Mouse (Mus musculus) MEL (cell line): ENCODE data around the gene Gm20388. TPM values are rescaled to one million over a fixed set of nuclear protein-coding genes. Genes with fewer than 3 reads are reported as not detected.

Experiments used
- DNase-seq: peaks from one replicate; pipeline ENCODE4 v3.0.0; 2011; ENCODE audit warnings: low read depth, low spot score
- H3K27ac ChIP-seq: 2 replicates; pipeline ENCODE4 v1.5.1; 2012; ENCODE audit warnings: low read depth, mild to moderate bottlenecking, control low read depth, low read length, moderate library complexity; ENCODE audit not compliant: control insufficient read depth
- H3K27me3 ChIP-seq, 2 experiments: fragments of 150-350 bp in 1 of 2; sonication (generic) in 1 of 2; 2 replicates each; pipeline ENCODE4 v1.6.1; 2012; ENCODE audit warnings: low read length in 2 of 2, mild to moderate bottlenecking in 2 of 2, improper control_type of control experiment in 1 of 2, moderate library complexity in 1 of 2; ENCODE audit not compliant: insufficient read depth in 2 of 2, control insufficient read depth in 1 of 2
- H3K36me3 ChIP-seq, 2 experiments: 2 replicates each; pipeline ENCODE4 v1.6.1; 2012 to 2014; ENCODE audit warnings: low read length in 2 of 2, improper control_type of control experiment in 1 of 2, inconsistent platforms in 1 of 2, mild to moderate bottlenecking in 1 of 2; ENCODE audit not compliant: insufficient read depth in 2 of 2, control insufficient read depth in 1 of 2
- H3K4me1 ChIP-seq, 2 experiments: fragments of 150-350 bp in 1 of 2; sonication (generic) in 1 of 2; 2 replicates each; pipeline ENCODE4 v1.6.1; 2012; ENCODE audit warnings: low read length in 2 of 2, improper control_type of control experiment in 1 of 2, mild to moderate bottlenecking in 1 of 2; ENCODE audit not compliant: insufficient read depth in 2 of 2, control insufficient read depth in 1 of 2
- H3K4me3 ChIP-seq, 2 experiments: fragments of 150-350 bp in 1 of 2; sonication (generic) in 1 of 2; 2 replicates each; pipeline ENCODE4 v1.5.1; 2012; ENCODE audit warnings: low read depth in 2 of 2, low read length in 2 of 2, mild to moderate bottlenecking in 2 of 2, moderate library complexity in 2 of 2, control low read depth in 1 of 2, improper control_type of control experiment in 1 of 2; ENCODE audit not compliant: control insufficient read depth in 1 of 2, insufficient read depth in 1 of 2
- H3K79me2 ChIP-seq: 2 replicates; pipeline ENCODE4 v1.6.1; 2012; ENCODE audit warnings: mild to moderate bottlenecking, low read length, moderate library complexity; ENCODE audit not compliant: control insufficient read depth, poor library complexity, insufficient read depth
- H3K9ac ChIP-seq: 2 replicates; pipeline ENCODE4 v1.6.1; 2012; ENCODE audit warnings: low read depth, mild to moderate bottlenecking, control low read depth, low read length, moderate library complexity; ENCODE audit not compliant: control insufficient read depth, poor library complexity, severe bottlenecking
- H3K9me3 ChIP-seq: fragments of 150-350 bp; sonication (generic); replicated peaks from 2 replicates; pipeline ENCODE4 v1.6.1; 2012; ENCODE audit warnings: mild to moderate bottlenecking, low read length, improper control_type of control experiment, moderate library complexity; ENCODE audit not compliant: insufficient read depth
- BHLHE40 ChIP-seq: IDR thresholded peaks from 2 replicates; pipeline ENCODE4 v1.6.1; 2012; ENCODE audit warnings: low read depth, mild to moderate bottlenecking, inconsistent platforms, low read length, improper control_type of control experiment, borderline replicate concordance
- CHD2 ChIP-seq: IDR thresholded peaks from 2 replicates; pipeline ENCODE4 v1.6.1; 2011; ENCODE audit warnings: low read length, improper control_type of control experiment
- CTCF ChIP-seq, 3 experiments: IDR thresholded peaks in 2 of 3; conservative IDR thresholded peaks in 1 of 3; 2 replicates each; pipeline ENCODE4 v1.5.1; 2011 to 2012; ENCODE audit warnings: low read length in 3 of 3, low read depth in 2 of 3, mild to moderate bottlenecking in 2 of 3, improper control_type of control experiment in 1 of 3, inconsistent platforms in 1 of 3, mixed read lengths in 1 of 3, moderate library complexity in 1 of 3; ENCODE audit not compliant: control insufficient read depth in 1 of 3, insufficient read depth in 1 of 3, poor library complexity in 1 of 3, severe bottlenecking in 1 of 3
- E2F4 ChIP-seq: IDR thresholded peaks from 2 replicates; pipeline ENCODE4 v1.6.1; 2011; ENCODE audit warnings: low read depth, low read length, improper control_type of control experiment, borderline replicate concordance
- ELF1 ChIP-seq: IDR thresholded peaks from 2 replicates; pipeline ENCODE4 v1.6.1; 2014; ENCODE audit warnings: low read depth, mild to moderate bottlenecking, inconsistent platforms, low read length, improper control_type of control experiment, moderate library complexity
- GABPA ChIP-seq: IDR thresholded peaks from 2 replicates; pipeline ENCODE4 v1.6.1; 2012; ENCODE audit warnings: low read depth, mild to moderate bottlenecking, inconsistent platforms, low read length, improper control_type of control experiment, moderate library complexity
- GATA1 ChIP-seq: IDR thresholded peaks from 2 replicates; pipeline ENCODE4 v1.6.1; 2011; ENCODE audit warnings: low read depth, low read length, improper control_type of control experiment
- HCFC1 ChIP-seq: IDR thresholded peaks from 2 replicates; pipeline ENCODE4 v1.6.1; 2012; ENCODE audit warnings: low read depth, mild to moderate bottlenecking, inconsistent platforms, low read length, improper control_type of control experiment, moderate library complexity
- JUND ChIP-seq: IDR thresholded peaks from 2 replicates; pipeline ENCODE4 v1.6.1; 2011; ENCODE audit warnings: low read depth, mild to moderate bottlenecking, improper control_type of control experiment, low read length
- KAT2A ChIP-seq: conservative IDR thresholded peaks from 2 replicates; pipeline ENCODE4 v1.6.1; 2012; ENCODE audit warnings: low read depth, low read length, improper control_type of control experiment, inconsistent platforms
- MAFK ChIP-seq: IDR thresholded peaks from 2 replicates; pipeline ENCODE4 v1.6.1; 2011; ENCODE audit warnings: low read depth, mild to moderate bottlenecking, low read length, improper control_type of control experiment, borderline replicate concordance
- MAX ChIP-seq: IDR thresholded peaks from 2 replicates; pipeline ENCODE4 v1.6.1; 2011; ENCODE audit warnings: low read length, improper control_type of control experiment
- MAZ ChIP-seq: IDR thresholded peaks from 2 replicates; pipeline ENCODE4 v1.6.1; 2012; ENCODE audit warnings: low read depth, mild to moderate bottlenecking, inconsistent platforms, low read length, improper control_type of control experiment
- MEF2A ChIP-seq: IDR thresholded peaks from 2 replicates; pipeline ENCODE4 v1.6.1; 2014; ENCODE audit warnings: low read depth, mild to moderate bottlenecking, inconsistent platforms, low read length, improper control_type of control experiment; ENCODE audit not compliant: poor library complexity, insufficient replicate concordance, severe bottlenecking; ENCODE audit errors: extremely low read depth
- MYB ChIP-seq: IDR thresholded peaks from 2 replicates; pipeline ENCODE4 v1.6.1; 2011; ENCODE audit warnings: mild to moderate bottlenecking, low read depth, low read length, improper control_type of control experiment
- MYC ChIP-seq: IDR thresholded peaks from 2 replicates; pipeline ENCODE4 v1.6.1; 2011; ENCODE audit warnings: low read depth, mild to moderate bottlenecking, low read length, improper control_type of control experiment, moderate library complexity
- NELFE ChIP-seq: IDR thresholded peaks from 2 replicates; pipeline ENCODE4 v1.6.1; 2011; ENCODE audit warnings: low read depth, low read length, improper control_type of control experiment
- POLR2A ChIP-seq, 2 experiments: IDR thresholded peaks; 2 replicates each; pipeline ENCODE4 v1.6.1; 2011 to 2012; ENCODE audit warnings: low read length in 2 of 2, mild to moderate bottlenecking in 2 of 2, control low read depth in 1 of 2, improper control_type of control experiment in 1 of 2, low read depth in 1 of 2, moderate library complexity in 1 of 2; ENCODE audit not compliant: control insufficient read depth in 1 of 2, insufficient read depth in 1 of 2, poor library complexity in 1 of 2
- POLR2AphosphoS2 ChIP-seq: IDR thresholded peaks from 2 replicates; pipeline ENCODE4 v1.6.1; 2011; ENCODE audit warnings: low read length, improper control_type of control experiment
- POLR2AphosphoS5 ChIP-seq: IDR thresholded peaks from 2 replicates; pipeline ENCODE4 v1.6.1; 2012; ENCODE audit warnings: low read depth, borderline replicate concordance, mild to moderate bottlenecking, inconsistent platforms, low read length, moderate library complexity, mixed read lengths
- RAD21 ChIP-seq: IDR thresholded peaks from 2 replicates; pipeline ENCODE4 v1.6.1; 2011; ENCODE audit warnings: mild to moderate bottlenecking, low read depth, low read length, improper control_type of control experiment
- RCOR1 ChIP-seq: IDR thresholded peaks from 2 replicates; pipeline ENCODE4 v1.6.1; 2012; ENCODE audit warnings: low read depth, mild to moderate bottlenecking, inconsistent platforms, low read length, improper control_type of control experiment
- TAL1 ChIP-seq: IDR thresholded peaks from 2 replicates; pipeline ENCODE4 v1.6.1; 2012; ENCODE audit warnings: mild to moderate bottlenecking, inconsistent platforms, low read length, moderate library complexity, mixed read lengths
- TCF12 ChIP-seq: IDR thresholded peaks from 2 replicates; pipeline ENCODE4 v1.6.1; 2014; ENCODE audit warnings: low read depth, mild to moderate bottlenecking, inconsistent platforms, low read length, improper control_type of control experiment, moderate library complexity
- UBTF ChIP-seq: IDR thresholded peaks from 2 replicates; pipeline ENCODE4 v1.6.1; 2012; ENCODE audit warnings: low read depth, mild to moderate bottlenecking, inconsistent platforms, low read length, improper control_type of control experiment, moderate library complexity, borderline replicate concordance; ENCODE audit not compliant: insufficient read depth
- USF2 ChIP-seq, 2 experiments: IDR thresholded peaks; 2 replicates each; pipeline ENCODE4 v1.6.1; 2011 to 2012; ENCODE audit warnings: improper control_type of control experiment in 2 of 2, low read length in 2 of 2, borderline replicate concordance in 1 of 2, inconsistent platforms in 1 of 2, low read depth in 1 of 2, mild to moderate bottlenecking in 1 of 2; ENCODE audit not compliant: insufficient read depth in 1 of 2
- ZC3H11A ChIP-seq: IDR thresholded peaks from 2 replicates; pipeline ENCODE4 v1.6.1; 2012; ENCODE audit warnings: low read depth, mild to moderate bottlenecking, inconsistent platforms, low read length, improper control_type of control experiment
- ZNF384 ChIP-seq: IDR thresholded peaks from 2 replicates; pipeline ENCODE4 v1.6.1; 2012; ENCODE audit warnings: low read depth, mild to moderate bottlenecking, inconsistent platforms, low read length, improper control_type of control experiment
- polyA plus RNA-seq, 2 experiments: library from polyadenylated mRNA; stranded (reverse) in 1 of 2; unstranded in 1 of 2; fragments of >175 nt in 1 of 2; fragments of >200 nt in 1 of 2; gene quantifications; 2 replicates each; pipeline versions ENCODE4 v1.2.1 to v1.2.4; 2012; ENCODE audit warnings: low replicate concordance in 2 of 2, low read depth in 1 of 2; ENCODE audit not compliant: insufficient read length in 2 of 2, insufficient read depth in 1 of 2, missing spikeins in 1 of 2
- total RNA-seq: library from RNA; depleted of rRNA; stranded (reverse); fragments of 300-350 nt; gene quantifications from 2 replicates; pipeline ENCODE4 v1.2.3, GENCODE M21; 2012

The Gm20388 gene
- total and polyA plus RNA-seq, 3 experiments, result 11.1 to 17.8 TPM; not detected in 1

DNA sequence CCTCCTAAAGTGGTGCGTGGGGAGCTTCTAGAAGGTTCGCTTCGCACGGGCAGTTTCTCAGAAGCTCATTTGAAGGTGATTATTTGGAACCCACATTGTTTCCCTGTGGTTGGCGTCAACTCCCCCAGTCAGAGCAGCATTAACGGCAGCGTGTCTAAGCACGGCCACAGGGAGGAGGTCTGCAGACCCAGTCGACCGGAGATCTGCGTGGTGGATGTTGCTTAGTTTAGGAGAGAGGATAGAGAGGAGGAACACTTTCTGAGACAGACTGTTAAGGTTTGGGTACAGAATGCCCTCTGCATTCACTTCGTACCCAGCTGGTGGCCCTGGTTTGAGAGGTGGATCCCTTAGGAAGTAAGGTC lies 4234.0 kb downstream of the Gm20388 start:
- Histone ChIP-seq H3K27me3 (no peaks in the 10 kb centered on the region), H3K9me3 (no peaks in the 10 kb centered on the region), H3K9ac (no peak overlapping the region), H3K79me2 (no peaks in the 10 kb centered on the region), H3K4me3 (no peak overlapping the region), H3K27ac (no peak overlapping the region), H3K36me3 (no peaks in the 10 kb centered on the region), H3K4me1 (no peaks in the 10 kb centered on the region)
- TF ChIP-seq GATA1 (no peak), GABPA (no peak), CTCF (IDR thresholded peaks at IDR 0.05 in 2 of 3, conservative IDR thresholded peaks at IDR 0.05 in 1 of 3; ENCODE audit: control insufficient read depth in 1 of 3, insufficient read depth in 1 of 3, low read depth in 2 of 3, low read length in 3 of 3, poor library complexity in 1 of 3, severe bottlenecking in 1 of 3) (no peak), E2F4 (no peak), HCFC1 (no peak), ZC3H11A (no peak), CHD2 (no peak), RCOR1 (no peak), POLR2AphosphoS2 (no peak), TAL1 (no peak), USF2 (IDR thresholded peaks at IDR 0.05; ENCODE audit: borderline replicate concordance in 1 of 2, insufficient read depth in 1 of 2, low read depth in 1 of 2, low read length in 2 of 2) (no peak), ELF1 (no peak), NELFE (no peak), POLR2AphosphoS5 (no peak), BHLHE40 (no peak), KAT2A (no peak), ZNF384 (no peak), MYC (no peak), MEF2A (no peak)
- DNase-seq, result no peak

DNA sequence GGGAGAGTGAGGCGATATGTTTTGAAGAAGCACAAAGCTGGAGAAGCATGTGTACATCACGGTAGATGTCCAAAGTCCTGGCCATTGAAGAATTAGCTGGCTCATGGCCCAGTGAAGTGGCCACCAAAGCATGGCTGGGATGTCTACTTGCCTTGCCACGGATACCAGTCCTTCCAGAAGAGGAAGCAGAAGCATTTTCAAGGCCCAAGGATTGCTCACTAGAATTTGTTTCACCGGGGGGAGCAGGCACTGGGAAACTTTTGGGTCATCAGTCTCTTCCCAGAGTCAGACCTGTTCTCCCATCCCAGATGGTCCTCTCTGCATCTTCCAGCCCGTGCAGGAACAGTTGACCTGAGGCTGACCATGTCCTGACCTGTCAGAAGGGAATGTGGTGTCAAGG lies 4235.6 kb downstream of the Gm20388 start:
- H3K4me3 ChIP-seq, result no peak overlapping the region
- no peaks in the 10 kb centered on the region for H3K27me3 ChIP-seq
- H3K36me3 ChIP-seq, result no peaks in the 10 kb centered on the region
- no peaks in the 10 kb centered on the region for H3K9me3 ChIP-seq
- H3K9ac ChIP-seq, result no peak overlapping the region
- H3K79me2 ChIP-seq, result no peaks in the 10 kb centered on the region
- no peak overlapping the region for H3K27ac ChIP-seq
- DNase-seq, result no peak
- TF ChIP-seq RAD21 (no peak), RCOR1 (no peak), MAZ (no peak), NELFE (no peak), POLR2AphosphoS2 (no peak), MAX (no peak), CHD2 (no peak), MAFK (no peak), GATA1 (no peak), TCF12 (no peak), JUND (no peak), MYB (no peak), ZNF384 (no peak), E2F4 (no peak), UBTF (no peak), POLR2A (IDR thresholded peaks at IDR 0.05; ENCODE audit: control insufficient read depth in 1 of 2, insufficient read depth in 1 of 2, low read depth in 1 of 2, low read length in 2 of 2, poor library complexity in 1 of 2) (no peak), ZC3H11A (no peak)
- no peaks in the 10 kb centered on the region for H3K4me1 ChIP-seq
